Mouse (Mus musculus): ENCODE results near the gene Kiz. TPM values are rescaled to one million over a fixed set of nuclear protein-coding genes. Genes with fewer than 3 reads are reported as not detected.

Gene Kiz
- 14.0 TPM for polyA plus RNA-seq (2017; shearing (Covaris generic))

GRCm38 (mm10) chr2:146855599-146856039 is at the start of gene Kiz:
Gene Kiz (plus strand): TSS chr2:146855864.

DNA sequence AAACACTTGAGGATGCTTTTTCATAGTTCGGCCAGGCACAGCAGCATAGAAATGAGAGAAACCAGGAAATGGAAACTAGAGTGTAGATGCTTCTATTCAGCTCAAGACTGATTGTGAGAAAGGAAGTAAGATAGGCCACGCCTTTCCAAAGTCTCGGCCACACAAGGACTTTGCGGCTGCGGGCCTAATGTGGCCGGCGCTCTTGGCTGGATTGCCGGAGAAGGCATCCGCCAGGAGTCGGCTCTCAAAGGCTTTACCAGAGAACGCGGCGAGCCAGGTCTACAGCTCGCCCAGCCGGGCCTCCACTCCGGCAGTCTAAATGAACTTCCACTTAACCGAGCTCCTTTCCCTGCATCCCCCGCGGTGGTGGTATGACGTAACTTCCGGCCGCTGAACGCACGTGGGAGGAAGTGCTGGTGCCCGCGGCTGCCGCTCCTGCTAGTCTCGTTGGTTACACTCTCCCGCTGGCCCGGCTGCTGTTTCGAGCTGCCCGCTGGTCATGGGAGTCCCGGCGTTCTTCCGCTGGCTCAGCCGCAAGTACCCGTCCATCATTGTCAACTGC is 157.0 kb downstream of the Kiz start, which contains the start of gene Xrn2:
Gene Xrn2 (plus strand): TSS at position 374 of the 562 bp plus-strand sequence.

Other genes starting within 250 kb of the Kiz start
- 191 TPM for gene Xrn2, start 157.1 kb downstream of the Kiz start, polyA plus RNA-seq (2017; shearing (Covaris generic))
- not detected for gene Nkx2-4, start 229.6 kb downstream of the Kiz start, polyA plus RNA-seq (2017; shearing (Covaris generic))

Measured in CD4-positive, CD25-positive, alpha-beta regulatory T cell, adult 9 weeks (primary cell).